Mouse (Mus musculus) MEL (cell line): ENCODE results near the gene Gm49361. TPM values are rescaled to one million over a fixed set of nuclear protein-coding genes. Genes with fewer than 3 reads are reported as not detected.

Experiments
- DNase-seq: peaks from one replicate; pipeline ENCODE4 v3.0.0; 2011; ENCODE audit warnings: low read depth, low spot score
- H3K27ac ChIP-seq: 2 replicates; pipeline ENCODE4 v1.5.1; 2012; ENCODE audit warnings: low read depth, mild to moderate bottlenecking, control low read depth, low read length, moderate library complexity; ENCODE audit not compliant: control insufficient read depth
- H3K27me3 ChIP-seq, 2 experiments: fragments of 150-350 bp in 1 of 2; sonication (generic) in 1 of 2; 2 replicates each; pipeline ENCODE4 v1.6.1; 2012; ENCODE audit warnings: low read length in 2 of 2, mild to moderate bottlenecking in 2 of 2, improper control_type of control experiment in 1 of 2, moderate library complexity in 1 of 2; ENCODE audit not compliant: insufficient read depth in 2 of 2, control insufficient read depth in 1 of 2
- H3K36me3 ChIP-seq, 2 experiments: 2 replicates each; pipeline ENCODE4 v1.6.1; 2012 to 2014; ENCODE audit warnings: low read length in 2 of 2, improper control_type of control experiment in 1 of 2, inconsistent platforms in 1 of 2, mild to moderate bottlenecking in 1 of 2; ENCODE audit not compliant: insufficient read depth in 2 of 2, control insufficient read depth in 1 of 2
- H3K4me1 ChIP-seq, 2 experiments: fragments of 150-350 bp in 1 of 2; sonication (generic) in 1 of 2; 2 replicates each; pipeline ENCODE4 v1.6.1; 2012; ENCODE audit warnings: low read length in 2 of 2, improper control_type of control experiment in 1 of 2, mild to moderate bottlenecking in 1 of 2; ENCODE audit not compliant: insufficient read depth in 2 of 2, control insufficient read depth in 1 of 2
- H3K4me3 ChIP-seq, 2 experiments: fragments of 150-350 bp in 1 of 2; sonication (generic) in 1 of 2; 2 replicates each; pipeline ENCODE4 v1.5.1; 2012; ENCODE audit warnings: low read depth in 2 of 2, low read length in 2 of 2, mild to moderate bottlenecking in 2 of 2, moderate library complexity in 2 of 2, control low read depth in 1 of 2, improper control_type of control experiment in 1 of 2; ENCODE audit not compliant: control insufficient read depth in 1 of 2, insufficient read depth in 1 of 2
- H3K79me2 ChIP-seq: 2 replicates; pipeline ENCODE4 v1.6.1; 2012; ENCODE audit warnings: mild to moderate bottlenecking, low read length, moderate library complexity; ENCODE audit not compliant: control insufficient read depth, poor library complexity, insufficient read depth
- H3K9ac ChIP-seq: 2 replicates; pipeline ENCODE4 v1.6.1; 2012; ENCODE audit warnings: low read depth, mild to moderate bottlenecking, control low read depth, low read length, moderate library complexity; ENCODE audit not compliant: control insufficient read depth, poor library complexity, severe bottlenecking
- H3K9me3 ChIP-seq: fragments of 150-350 bp; sonication (generic); replicated peaks from 2 replicates; pipeline ENCODE4 v1.6.1; 2012; ENCODE audit warnings: mild to moderate bottlenecking, low read length, improper control_type of control experiment, moderate library complexity; ENCODE audit not compliant: insufficient read depth
- BHLHE40 ChIP-seq: IDR thresholded peaks from 2 replicates; pipeline ENCODE4 v1.6.1; 2012; ENCODE audit warnings: low read depth, mild to moderate bottlenecking, inconsistent platforms, low read length, improper control_type of control experiment, borderline replicate concordance
- CHD2 ChIP-seq: IDR thresholded peaks from 2 replicates; pipeline ENCODE4 v1.6.1; 2011; ENCODE audit warnings: low read length, improper control_type of control experiment
- CTCF ChIP-seq, 3 experiments: IDR thresholded peaks in 2 of 3; conservative IDR thresholded peaks in 1 of 3; 2 replicates each; pipeline ENCODE4 v1.5.1; 2011 to 2012; ENCODE audit warnings: low read length in 3 of 3, low read depth in 2 of 3, mild to moderate bottlenecking in 2 of 3, improper control_type of control experiment in 1 of 3, inconsistent platforms in 1 of 3, mixed read lengths in 1 of 3, moderate library complexity in 1 of 3; ENCODE audit not compliant: control insufficient read depth in 1 of 3, insufficient read depth in 1 of 3, poor library complexity in 1 of 3, severe bottlenecking in 1 of 3
- ELF1 ChIP-seq: IDR thresholded peaks from 2 replicates; pipeline ENCODE4 v1.6.1; 2014; ENCODE audit warnings: low read depth, mild to moderate bottlenecking, inconsistent platforms, low read length, improper control_type of control experiment, moderate library complexity
- GABPA ChIP-seq: IDR thresholded peaks from 2 replicates; pipeline ENCODE4 v1.6.1; 2012; ENCODE audit warnings: low read depth, mild to moderate bottlenecking, inconsistent platforms, low read length, improper control_type of control experiment, moderate library complexity
- HCFC1 ChIP-seq: IDR thresholded peaks from 2 replicates; pipeline ENCODE4 v1.6.1; 2012; ENCODE audit warnings: low read depth, mild to moderate bottlenecking, inconsistent platforms, low read length, improper control_type of control experiment, moderate library complexity
- JUND ChIP-seq: IDR thresholded peaks from 2 replicates; pipeline ENCODE4 v1.6.1; 2011; ENCODE audit warnings: low read depth, mild to moderate bottlenecking, improper control_type of control experiment, low read length
- MAZ ChIP-seq: IDR thresholded peaks from 2 replicates; pipeline ENCODE4 v1.6.1; 2012; ENCODE audit warnings: low read depth, mild to moderate bottlenecking, inconsistent platforms, low read length, improper control_type of control experiment
- MXI1 ChIP-seq: IDR thresholded peaks from 2 replicates; pipeline ENCODE4 v1.6.1; 2011; ENCODE audit warnings: mild to moderate bottlenecking, low read depth, low read length, improper control_type of control experiment
- NELFE ChIP-seq: IDR thresholded peaks from 2 replicates; pipeline ENCODE4 v1.6.1; 2011; ENCODE audit warnings: low read depth, low read length, improper control_type of control experiment
- NRF1 ChIP-seq: IDR thresholded peaks from 2 replicates; pipeline ENCODE4 v1.6.1; 2014; ENCODE audit warnings: low read depth, mild to moderate bottlenecking, inconsistent platforms, low read length, improper control_type of control experiment, moderate library complexity; ENCODE audit not compliant: poor library complexity, insufficient read depth, severe bottlenecking
- POLR2A ChIP-seq, 2 experiments: IDR thresholded peaks; 2 replicates each; pipeline ENCODE4 v1.6.1; 2011 to 2012; ENCODE audit warnings: low read length in 2 of 2, mild to moderate bottlenecking in 2 of 2, control low read depth in 1 of 2, improper control_type of control experiment in 1 of 2, low read depth in 1 of 2, moderate library complexity in 1 of 2; ENCODE audit not compliant: control insufficient read depth in 1 of 2, insufficient read depth in 1 of 2, poor library complexity in 1 of 2
- POLR2AphosphoS2 ChIP-seq: IDR thresholded peaks from 2 replicates; pipeline ENCODE4 v1.6.1; 2011; ENCODE audit warnings: low read length, improper control_type of control experiment
- POLR2AphosphoS5 ChIP-seq: IDR thresholded peaks from 2 replicates; pipeline ENCODE4 v1.6.1; 2012; ENCODE audit warnings: low read depth, borderline replicate concordance, mild to moderate bottlenecking, inconsistent platforms, low read length, moderate library complexity, mixed read lengths
- RAD21 ChIP-seq: IDR thresholded peaks from 2 replicates; pipeline ENCODE4 v1.6.1; 2011; ENCODE audit warnings: mild to moderate bottlenecking, low read depth, low read length, improper control_type of control experiment
- RCOR1 ChIP-seq: IDR thresholded peaks from 2 replicates; pipeline ENCODE4 v1.6.1; 2012; ENCODE audit warnings: low read depth, mild to moderate bottlenecking, inconsistent platforms, low read length, improper control_type of control experiment
- SIN3A ChIP-seq: IDR thresholded peaks from 2 replicates; pipeline ENCODE4 v1.6.1; 2012; ENCODE audit warnings: low read length, improper control_type of control experiment, inconsistent platforms
- SMC3 ChIP-seq: IDR thresholded peaks from 2 replicates; pipeline ENCODE4 v1.6.1; 2011; ENCODE audit warnings: low read depth, low read length, improper control_type of control experiment
- TAL1 ChIP-seq: IDR thresholded peaks from 2 replicates; pipeline ENCODE4 v1.6.1; 2012; ENCODE audit warnings: mild to moderate bottlenecking, inconsistent platforms, low read length, moderate library complexity, mixed read lengths
- TBP ChIP-seq: IDR thresholded peaks from 2 replicates; pipeline ENCODE4 v1.8.0; 2011; ENCODE audit warnings: low read depth, low read length, improper control_type of control experiment
- TCF12 ChIP-seq: IDR thresholded peaks from 2 replicates; pipeline ENCODE4 v1.6.1; 2014; ENCODE audit warnings: low read depth, mild to moderate bottlenecking, inconsistent platforms, low read length, improper control_type of control experiment, moderate library complexity
- USF2 ChIP-seq, 2 experiments: IDR thresholded peaks; 2 replicates each; pipeline ENCODE4 v1.6.1; 2011 to 2012; ENCODE audit warnings: improper control_type of control experiment in 2 of 2, low read length in 2 of 2, borderline replicate concordance in 1 of 2, inconsistent platforms in 1 of 2, low read depth in 1 of 2, mild to moderate bottlenecking in 1 of 2; ENCODE audit not compliant: insufficient read depth in 1 of 2
- ZMIZ1 ChIP-seq: IDR thresholded peaks from 2 replicates; pipeline ENCODE4 v1.6.1; 2012; ENCODE audit warnings: low read depth, mild to moderate bottlenecking, inconsistent platforms, low read length, improper control_type of control experiment, moderate library complexity
- polyA plus RNA-seq, 2 experiments: library from polyadenylated mRNA; stranded (reverse) in 1 of 2; unstranded in 1 of 2; fragments of >175 nt in 1 of 2; fragments of >200 nt in 1 of 2; gene quantifications; 2 replicates each; pipeline versions ENCODE4 v1.2.1 to v1.2.4; 2012; ENCODE audit warnings: low replicate concordance in 2 of 2, low read depth in 1 of 2; ENCODE audit not compliant: insufficient read length in 2 of 2, insufficient read depth in 1 of 2, missing spikeins in 1 of 2
- total RNA-seq: library from RNA; depleted of rRNA; stranded (reverse); fragments of 300-350 nt; gene quantifications from 2 replicates; pipeline ENCODE4 v1.2.3, GENCODE M21; 2012

Gm49361 gene
- total and polyA plus RNA-seq, 3 experiments, result not detected

GRCm38 (mm10) chr14:57699016-57699415, 46.9 kb downstream of the Gm49361 start:
- H3K9ac ChIP-seq, result no peak overlapping the region
- no peak for TF ChIP-seq TCF12
- TF ChIP-seq NRF1, result no peak
- TF ChIP-seq ZMIZ1, result no peak
- TF ChIP-seq, all 39 proteins: peak for 0
- DNase-seq, result no peak
- Histone ChIP-seq H3K36me3 (no peaks in the 10 kb centered on the region), H3K9me3 (no peaks in the 10 kb centered on the region), H3K27me3 (no peaks in the 10 kb centered on the region), H3K4me3 (no peak overlapping the region), H3K79me2 (no peaks in the 10 kb centered on the region), H3K27ac (no peak overlapping the region), H3K4me1 (no peaks in the 10 kb centered on the region)

DNA sequence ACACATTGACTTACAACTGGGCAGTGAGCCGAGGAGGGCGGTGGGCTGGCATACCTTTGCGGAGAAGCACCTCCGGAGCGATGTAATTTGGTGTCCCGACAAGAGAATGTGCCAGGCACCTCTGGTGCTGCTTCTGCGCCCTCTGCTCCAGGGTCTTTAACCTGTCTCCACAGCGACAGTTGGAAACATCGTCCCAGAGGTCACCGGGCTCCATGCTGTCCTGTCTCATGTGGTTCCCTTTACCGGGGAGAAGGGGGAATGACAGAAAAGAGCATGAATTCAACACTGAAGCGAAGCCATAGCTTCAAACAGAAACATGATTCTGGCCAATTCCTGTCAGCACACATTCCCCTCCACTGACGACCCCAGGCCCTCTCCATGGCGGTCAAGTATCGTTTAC, 49.8 kb downstream of the Gm49361 start:
- H3K27me3 ChIP-seq, result no peaks in the 10 kb centered on the region
- no peak overlapping the region for H3K4me3 ChIP-seq
- peaks cover 0 to 5% of the 10 kb centered on the region in 2 experiments; a peak in 2 of 4 replicates for H3K36me3 ChIP-seq
- no peak for TF ChIP-seq RAD21
- no peak for TF ChIP-seq SIN3A
- no peak for TF ChIP-seq GABPA
- no peak for TF ChIP-seq POLR2A (IDR thresholded peaks at IDR 0.05; ENCODE audit: control insufficient read depth in 1 of 2, insufficient read depth in 1 of 2, low read depth in 1 of 2, low read length in 2 of 2, poor library complexity in 1 of 2)
- TF ChIP-seq TBP, result no peak
- TF ChIP-seq RCOR1, result no peak
- no peak for TF ChIP-seq NRF1
- no peak for TF ChIP-seq POLR2AphosphoS2
- TF ChIP-seq NELFE, result no peak
- peaks cover under 1 to 9% of the 10 kb centered on the region in 2 experiments; a peak in 2 of 4 replicates for H3K4me1 ChIP-seq
- no peak for DNase-seq
- no peaks in the 10 kb centered on the region for H3K9me3 ChIP-seq
- no peaks in the 10 kb centered on the region for H3K79me2 ChIP-seq
- H3K27ac ChIP-seq, result no peak overlapping the region
- no peak overlapping the region for H3K9ac ChIP-seq

DNA sequence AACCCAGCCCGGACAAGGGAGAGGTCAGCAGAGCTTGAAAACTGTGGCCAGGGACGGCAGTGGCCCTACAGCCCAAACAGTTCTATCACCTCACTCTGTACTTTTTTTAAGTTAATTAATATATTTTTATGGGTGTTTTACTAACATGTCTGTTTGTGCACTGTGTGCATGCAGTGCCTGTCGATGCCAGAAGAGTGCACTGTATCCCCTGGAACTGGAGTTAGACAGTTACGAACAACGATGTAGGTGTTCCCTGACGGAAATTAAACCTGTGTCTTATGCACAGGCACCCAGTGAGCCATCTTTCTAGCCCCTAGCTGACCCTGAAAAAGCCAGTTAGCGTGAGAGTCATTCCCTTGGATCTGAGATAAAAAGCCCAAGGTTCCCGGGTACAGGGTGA, 50.4 kb downstream of the Gm49361 start:
- H3K79me2 ChIP-seq, result no peaks in the 10 kb centered on the region
- no peak overlapping the region for H3K9ac ChIP-seq
- H3K36me3 ChIP-seq, result peaks cover 0 to 9% of the 10 kb centered on the region in 2 experiments; a peak in 2 of 4 replicates
- no peak overlapping the region for H3K27ac ChIP-seq
- no peaks in the 10 kb centered on the region for H3K27me3 ChIP-seq
- H3K9me3 ChIP-seq, result no peaks in the 10 kb centered on the region
- no peak for DNase-seq
- no peak overlapping the region for H3K4me3 ChIP-seq
- TF ChIP-seq ELF1 (no peak), MXI1 (no peak), NRF1 (no peak), USF2 (IDR thresholded peaks at IDR 0.05; ENCODE audit: borderline replicate concordance in 1 of 2, insufficient read depth in 1 of 2, low read depth in 1 of 2, low read length in 2 of 2) (no peak), NELFE (no peak), CHD2 (no peak), MAZ (no peak), POLR2AphosphoS5 (no peak), JUND (no peak), HCFC1 (no peak), TAL1 (no peak), POLR2A (IDR thresholded peaks at IDR 0.05; ENCODE audit: control insufficient read depth in 1 of 2, insufficient read depth in 1 of 2, low read depth in 1 of 2, low read length in 2 of 2, poor library complexity in 1 of 2) (no peak), CTCF (IDR thresholded peaks at IDR 0.05 in 2 of 3, conservative IDR thresholded peaks at IDR 0.05 in 1 of 3; ENCODE audit: control insufficient read depth in 1 of 3, insufficient read depth in 1 of 3, low read depth in 2 of 3, low read length in 3 of 3, poor library complexity in 1 of 3, severe bottlenecking in 1 of 3) (peak; percentile 21 to 47 (median 46); a peak in 5 of 6 replicates), BHLHE40 (no peak), RAD21 (peak; percentile 47), SMC3 (peak; percentile 37)
- H3K4me1 ChIP-seq, result peaks cover 2 to 11% of the 10 kb centered on the region in 2 experiments; a peak in 3 of 4 replicates
